Mouse (Mus musculus) cortical plate, adult 2 months (tissue): ENCODE results near the gene Lin52.

Experiments
- CTCF ChIP-seq: fragments of 200-500 bp; IDR thresholded peaks from 2 replicates; pipeline ENCODE4 v1.5.1; 2011; ENCODE audit warnings: mild to moderate bottlenecking, control low read depth, low read length; ENCODE audit not compliant: insufficient read depth; ENCODE audit errors: extremely low read depth
- POLR2A ChIP-seq: fragments of 200-500 bp; IDR thresholded peaks from 2 replicates; pipeline ENCODE4 v1.6.1; 2011; ENCODE audit warnings: mild to moderate bottlenecking, low read length, control low read depth; ENCODE audit not compliant: insufficient read depth; ENCODE audit errors: extremely low read depth

GRCm38 (mm10) chr12:84577768-84578439, 126.7 kb downstream of the Lin52 start:
- TF ChIP-seq CTCF (peak; percentile 28; the same call in 1 of the 2 replicates), POLR2A (no peak)
